ENCODE assay signal across 8 mouse cellular contexts in genomic region chr10:33624131-33624879, GRCm38 (mm10). TPM values are rescaled to one million over a fixed set of nuclear protein-coding genes. Genes with fewer than 3 reads are reported as not detected.
DNase-seq lines count a peak whose midpoint lies in the region; ATAC-seq and TF ChIP-seq lines count a peak whose summit lies in the region.

Gene Clvs2 (minus strand): TSS chr10:33624769.

- peak within 1 kb of the TSS; percentile 77 for H3K4me2 ChIP-seq in heart, embryonic 14.5 days (ENCODE audit: low read length)
- peak within 1 kb of the TSS; percentile 78 for H3K4me2 ChIP-seq in embryonic facial prominence, embryonic 12.5 days (replicated peaks)
- peak within 1 kb of the TSS; percentile 66 for H3K4me2 ChIP-seq in hindbrain, embryonic 13.5 days

- no peak for ATAC-seq in heart, embryonic 14.5 days (ENCODE audit: insufficient number of reproducible peaks, insufficient read depth, low FRiP score, low read depth)
- ATAC-seq in embryonic facial prominence, embryonic 12.5 days (ENCODE audit: insufficient number of reproducible peaks, insufficient read depth, low FRiP score, low TSS enrichment), result peak; percentile 77
- ATAC-seq in hindbrain, embryonic 13.5 days (ENCODE audit: low FRiP score), result peak; percentile 95

- TF ChIP-seq CTCF in thymus, adult 2 months (IDR thresholded peaks at IDR 0.05; ENCODE audit: borderline replicate concordance, control insufficient read depth, extremely low read depth, insufficient read depth, low read length, poor library complexity), result no peak

- H3K4me3 ChIP-seq in heart, embryonic 14.5 days (ENCODE audit: control insufficient read depth in 1 of 2, insufficient read depth in 1 of 2, low read depth in 1 of 2, low read length in 2 of 2), result peak within 1 kb of the TSS; percentile 22 to 38
- peak within 1 kb of the TSS; percentile 43 for H3K4me3 ChIP-seq in embryonic facial prominence, embryonic 12.5 days
- H3K4me3 ChIP-seq in hindbrain, embryonic 13.5 days, result peak within 1 kb of the TSS; percentile 59
- H3K4me3 ChIP-seq in thymus, adult 2 months (ENCODE audit: control insufficient read depth, insufficient read depth, low read length), result no peak within 1 kb of the TSS

- intact Hi-C loops in left cerebral cortex, postnatal 36 days (cut with DNase I), result loop anchor here (2.0 to 5.0 kb wide), 4 partner anchors 67 to 752 kb away; no protein-coding TSS in a partner anchor

- TF ChIP-seq POLR2A in thymus, adult 2 months (IDR thresholded peaks at IDR 0.05; ENCODE audit: control insufficient read depth, extremely low read depth, insufficient read depth, low read length, poor library complexity), result no peak

- H3K9ac ChIP-seq in heart, embryonic 14.5 days (ENCODE audit: low read length), result peak within 1 kb of the TSS; percentile 43; the same call in 1 of the 2 replicates
- H3K9ac ChIP-seq in embryonic facial prominence, embryonic 12.5 days, result peak within 1 kb of the TSS; percentile 44
- peak within 1 kb of the TSS; percentile 86 for H3K9ac ChIP-seq in hindbrain, embryonic 13.5 days

- 2% methylated on average over 34 of the region's 37 CpGs for WGBS in heart, embryonic 14.5 days
- under 1% methylated on average over 36 of the region's 37 CpGs for WGBS in embryonic facial prominence, embryonic 12.5 days
- 2% methylated on average over 36 of the region's 37 CpGs for whole genome bisulfite sequencing in hindbrain, embryonic 13.5 days
- 15% methylated on average over 37 of the region's 37 CpGs for WGBS in thymus, adult 2 months

- no peak for DNase-seq in heart, adult 9 months (ENCODE audit: low spot score in 2 of 2)
- peak; percentile 22 for DNase-seq in WW6 (ENCODE audit: low read depth, low spot score)
- peak; percentile 92 to 93 for DNase-seq in left cerebral cortex, postnatal 36 days (ENCODE audit: low spot score in 2 of 2)
- peak; percentile 94 for DNase-seq in right cerebral cortex, adult 18-20 months
- DNase-seq in thymus, adult 2 months, result no peak

- no peak within 1 kb of the TSS for H3K27ac ChIP-seq in heart, embryonic 14.5 days (replicated peaks in 1 of 2; ENCODE audit: control insufficient read depth in 1 of 2, insufficient read depth in 1 of 2, low read depth in 2 of 2, low read length in 2 of 2)
- H3K27ac ChIP-seq in embryonic facial prominence, embryonic 12.5 days, result no peak within 1 kb of the TSS
- peak within 1 kb of the TSS; percentile 88 for H3K27ac ChIP-seq in hindbrain, embryonic 13.5 days
- H3K27ac ChIP-seq in thymus, adult 2 months (ENCODE audit: control insufficient read depth, insufficient read depth, low read length), result no peak within 1 kb of the TSS

- H3K9me3 ChIP-seq in heart, embryonic 14.5 days (ENCODE audit: control insufficient read depth, low read length), result no peaks in the 10 kb centered on the region
- H3K9me3 ChIP-seq in embryonic facial prominence, embryonic 12.5 days, result no peaks in the 10 kb centered on the region
- H3K9me3 ChIP-seq in hindbrain, embryonic 13.5 days, result no peaks in the 10 kb centered on the region

- H3K36me3 ChIP-seq in heart, embryonic 14.5 days (ENCODE audit: control insufficient read depth, insufficient read depth, low read length), result no peaks in the 10 kb centered on the region
- no peaks in the 10 kb centered on the region for H3K36me3 ChIP-seq in embryonic facial prominence, embryonic 12.5 days
- H3K36me3 ChIP-seq in hindbrain, embryonic 13.5 days, result no peaks in the 10 kb centered on the region
- H3K36me3 ChIP-seq in thymus, adult 2 months (ENCODE audit: control insufficient read depth, insufficient read depth, low read length), result no peaks in the 10 kb centered on the region

- H3K4me1 ChIP-seq in heart, embryonic 14.5 days (ENCODE audit: control insufficient read depth in 2 of 2, insufficient read depth in 2 of 2, low read length in 2 of 2), result peaks cover 0 to 2% of the 10 kb centered on the region in 2 experiments; a peak in 1 of 4 replicates
- 0 out of 2 replicates have a peak, but pooled peaks cover 3% of the 10 kb centered on the region for H3K4me1 ChIP-seq in embryonic facial prominence, embryonic 12.5 days
- H3K4me1 ChIP-seq in hindbrain, embryonic 13.5 days (replicated peaks), result peaks cover 13% of the 10 kb centered on the region
- no peaks in the 10 kb centered on the region for H3K4me1 ChIP-seq in thymus, adult 2 months (replicated peaks; ENCODE audit: control insufficient read depth, insufficient read depth, low read length)

- peaks cover 9% of the 10 kb centered on the region for H3K27me3 ChIP-seq in heart, embryonic 14.5 days (ENCODE audit: control insufficient read depth, insufficient read depth, low read length)
- peaks cover 14% of the 10 kb centered on the region for H3K27me3 ChIP-seq in embryonic facial prominence, embryonic 12.5 days
- no peaks in the 10 kb centered on the region for H3K27me3 ChIP-seq in hindbrain, embryonic 13.5 days
- no peaks in the 10 kb centered on the region for H3K27me3 ChIP-seq in thymus, adult 2 months (ENCODE audit: control insufficient read depth, insufficient read depth, low read length)

RNA-seq across cellular contexts. Expression of gene Clvs2, which starts in this region (rescaled TPM):
- 0.26 TPM in 1 of 2 replicates, not detected in the other for polyA plus RNA-seq in heart, embryonic 14.5 days (2014; fragmentation: Nextera tagmentation; extraction: Ambion mirVana)
- 0.65 and 0.87 TPM in 2 replicates for polyA plus RNA-seq in embryonic facial prominence, embryonic 12.5 days (2016; fragmentation: Nextera tagmentation; extraction: Ambion mirVana)
- 13.4 and 14.7 TPM in 2 replicates for polyA plus RNA-seq in hindbrain, embryonic 13.5 days (2015; fragmentation: Nextera tagmentation; extraction: Ambion mirVana)
- 10 to 100 TPM; 54.4 to 66.1 TPM for total RNA-seq in left cerebral cortex, postnatal 36 days (2021)
- polyA plus RNA-seq in thymus, adult 2 months (2012; rRNA removed), result not detected in 2 replicates

Comparison
In these comparisons a context has a peak if more than half of its experiments do, and no peak if none do; other contexts are left out.
1. Peak in ATAC-seq, H3K4me3 ChIP-seq, H3K9ac ChIP-seq and H3K4me2 ChIP-seq in embryonic facial prominence, embryonic 12.5 days; RNA of the gene not detected or under 1 TPM.
2. DNase-seq: peak in WW6 (single experiment), left cerebral cortex, postnatal 36 days (2 of 2) and right cerebral cortex, adult 18-20 months (single experiment); none in heart, adult 9 months (0 of 2) and thymus, adult 2 months (single experiment).
3. Peak in every context shown above with its lines, with median percentiles within 50 percentile points of each other: H3K4me2 ChIP-seq and H3K9ac ChIP-seq.